Mouse (Mus musculus) forelimb bud, embryonic 11.5 days (tissue): ENCODE data around the gene Gps1.
"Not testable (repeated sequence)": the region's sequence is repeated elsewhere in the genome, so short reads cannot be mapped to it uniquely, and the experiment has no call there.

Experiments
- DNase-seq: peaks from one replicate; pipeline ENCODE4 v3.0.0-alpha.2; 2012; ENCODE audit warnings: low read depth, low spot score

The Gps1 gene

GRCm38 (mm10) chr11:120784064-120784791, at the start of gene Gps1, which contains the start of gene Rfng:
TSS of gene Gps1 (plus strand) at chr11:120784272.
TSS of gene Rfng (minus strand) at chr11:120784207.
- DNase-seq: peak; percentile 63

DNA sequence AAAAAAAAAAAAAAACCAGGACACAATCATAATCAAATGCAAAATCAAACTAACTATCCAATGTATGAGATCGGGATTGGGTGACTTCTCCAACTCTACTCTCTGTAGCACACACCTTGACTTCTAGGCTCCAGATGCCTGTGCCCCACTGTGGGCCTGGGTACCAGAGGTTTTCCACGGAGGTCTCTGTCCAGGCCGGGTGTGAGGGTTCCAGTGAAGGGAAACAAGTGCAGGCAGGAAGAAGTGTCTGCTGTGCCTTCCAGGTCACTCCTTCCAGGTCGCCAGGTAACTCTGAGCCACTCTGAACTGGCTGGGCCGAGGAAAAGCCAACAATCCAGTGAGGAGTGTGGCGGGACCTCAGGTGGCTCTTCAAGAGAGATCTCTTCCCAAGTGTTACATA, 47.6 kb upstream of the Gps1 start:
- DNase-seq: no peak

DNA sequence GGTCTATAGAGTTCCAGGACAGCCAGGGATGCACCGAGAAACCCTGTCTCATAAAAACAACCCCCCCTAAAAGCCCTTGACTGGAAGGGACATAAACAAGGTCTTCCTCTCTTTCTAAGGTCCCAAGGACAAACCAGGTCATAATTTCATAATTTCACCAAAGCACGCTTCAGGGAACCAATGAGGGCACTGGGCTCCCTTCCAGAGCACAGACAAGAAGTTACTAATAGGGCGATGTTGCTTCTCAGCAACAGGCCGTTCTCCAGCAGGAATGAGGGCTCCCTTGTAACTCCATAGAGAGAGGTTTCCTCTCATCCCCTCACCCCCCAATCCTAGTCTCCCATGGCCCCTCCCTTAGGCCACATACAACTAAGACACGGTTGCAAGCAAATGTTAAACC, 43.1 kb upstream of the Gps1 start:
- no peak for DNase-seq

DNA sequence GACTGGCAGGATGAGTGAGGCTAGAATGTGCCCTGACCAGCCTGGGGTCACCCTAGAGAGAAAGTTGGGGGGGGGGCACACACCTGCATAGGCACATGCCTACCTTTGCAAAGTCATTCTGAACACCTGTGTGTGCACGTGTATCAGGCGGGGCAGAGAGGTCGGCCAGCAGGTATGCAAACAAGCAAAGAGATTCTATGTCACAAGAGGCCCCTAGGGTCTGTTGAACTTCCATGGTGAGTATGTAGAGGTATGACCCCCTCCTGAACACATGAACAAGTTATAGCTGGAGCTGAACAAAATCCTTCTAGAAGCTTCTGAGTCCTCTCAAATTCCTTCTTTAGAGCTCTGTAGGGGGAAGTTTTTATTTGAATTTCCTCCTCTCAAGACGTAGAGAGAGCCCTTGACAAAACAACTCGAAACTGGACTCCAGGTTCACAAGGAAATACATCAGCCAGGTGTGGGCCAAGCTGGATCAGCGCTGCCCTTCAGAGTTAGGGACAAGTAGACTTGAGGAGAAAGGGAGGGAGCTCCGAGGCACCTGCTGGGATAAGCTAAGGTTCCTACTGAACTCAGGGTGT, 39.9 kb upstream of the Gps1 start:
- DNase-seq: no peak

- no peak for DNase-seq
These were observed 36.1 kb upstream of the Gps1 start for GRCm38 (mm10) chr11:120747974-120748373.

GRCm38 (mm10) chr11:120749430-120749829, 34.6 kb upstream of the Gps1 start:
- DNase-seq: no peak

DNA sequence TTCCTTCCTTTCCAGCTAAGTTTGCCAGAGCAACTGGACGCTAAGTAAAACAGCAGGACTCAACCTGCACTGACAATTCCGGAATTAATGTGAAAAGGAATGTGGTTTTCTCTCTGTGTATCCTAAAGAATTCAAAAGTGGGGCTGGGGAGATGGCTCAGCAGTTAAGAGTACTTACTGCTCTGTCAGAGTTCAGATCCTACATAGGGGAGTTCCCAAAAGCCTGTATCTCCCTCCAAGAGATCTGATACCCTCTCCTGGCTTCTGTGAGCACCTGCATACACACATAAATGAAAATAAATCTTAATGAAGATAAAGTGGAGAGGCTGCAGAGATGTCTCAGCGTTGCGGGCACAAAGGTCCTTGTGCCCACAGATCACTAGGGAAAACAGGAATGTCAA, 32.5 kb upstream of the Gps1 start:
- DNase-seq: no peak

GRCm38 (mm10) chr11:120760236-120760635, 23.8 kb upstream of the Gps1 start:
- DNase-seq: no peak

DNA sequence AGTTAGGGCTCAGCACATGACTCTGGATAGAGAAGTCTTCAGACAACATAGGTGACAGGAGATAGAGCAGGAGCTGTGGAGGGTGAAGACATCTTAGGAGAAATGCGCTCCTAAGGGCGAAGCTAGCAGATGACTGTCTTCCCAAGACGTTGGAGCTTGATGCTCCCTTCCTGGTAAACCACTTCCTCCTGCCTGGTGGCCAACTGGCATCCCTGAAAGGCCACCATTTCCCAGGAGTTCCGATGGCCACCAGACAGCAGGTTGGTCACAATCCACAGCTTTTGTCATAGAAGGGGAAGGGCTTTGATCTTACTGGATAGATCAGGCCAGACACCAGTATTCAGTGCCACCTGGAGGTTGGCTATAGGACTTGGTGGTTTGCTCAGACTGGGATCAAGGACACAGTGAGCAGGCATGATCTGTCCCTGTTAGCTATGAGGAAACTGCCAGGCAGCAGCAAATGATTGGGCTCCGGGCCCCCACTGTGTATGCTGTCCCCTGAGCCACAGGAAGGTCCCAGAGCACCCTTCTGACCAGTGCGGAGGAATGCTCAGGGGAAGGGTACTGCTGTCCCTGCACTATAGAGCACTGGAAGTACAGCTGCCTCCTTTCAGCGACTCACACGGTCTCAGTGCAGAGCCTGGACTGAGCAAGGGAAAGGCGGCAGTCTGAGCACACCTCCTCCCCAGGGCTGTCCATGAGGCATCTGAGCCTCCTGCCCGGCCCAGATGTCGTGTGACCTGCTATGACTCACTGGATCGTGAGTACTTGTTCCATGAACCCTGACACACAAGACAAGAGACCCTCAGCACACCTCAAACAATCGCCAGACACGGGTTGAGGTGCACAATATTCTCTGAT, 22.0 kb upstream of the Gps1 start:
- DNase-seq: no peak

GRCm38 (mm10) chr11:120762672-120763041, 21.4 kb upstream of the Gps1 start, which contains the start of gene Hmga1b:
TSS of gene Hmga1b (plus strand) at chr11:120762794.
- DNase-seq: not testable (repeated sequence)

GRCm38 (mm10) chr11:120763121-120763999, 20.7 kb upstream of the Gps1 start:
- not testable (repeated sequence) for DNase-seq

DNA sequence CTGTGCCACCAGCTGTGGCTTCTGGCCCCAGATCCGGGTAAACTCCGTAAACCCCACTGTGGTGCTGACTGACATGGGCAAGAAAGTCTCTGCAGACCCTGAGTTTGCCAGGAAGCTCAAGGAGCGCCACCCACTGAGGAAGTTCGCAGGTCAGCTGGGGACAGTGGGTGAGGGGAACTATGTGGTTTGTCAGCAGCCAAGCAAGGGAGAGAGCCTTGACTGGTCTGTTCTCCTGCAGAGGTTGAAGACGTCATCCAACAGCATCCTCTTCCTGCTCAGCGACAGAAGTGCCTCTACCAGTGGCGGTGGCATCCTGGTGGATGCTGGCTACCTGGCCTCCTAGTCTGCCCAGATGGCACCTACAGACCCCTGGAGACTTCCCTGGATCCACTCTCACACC, 17.0 kb upstream of the Gps1 start:
- DNase-seq: not testable (repeated sequence)

- DNase-seq: no peak
These were observed 15.9 kb upstream of the Gps1 start for GRCm38 (mm10) chr11:120768206-120768605.

GRCm38 (mm10) chr11:120772749-120773148, 11.3 kb upstream of the Gps1 start:
- no peak for DNase-seq

GRCm38 (mm10) chr11:120773463-120774190, 10.4 kb upstream of the Gps1 start:
- DNase-seq: no peak

- DNase-seq: peak; percentile 93
These were observed 8.2 kb upstream of the Gps1 start for GRCm38 (mm10) chr11:120775774-120776469.

DNA sequence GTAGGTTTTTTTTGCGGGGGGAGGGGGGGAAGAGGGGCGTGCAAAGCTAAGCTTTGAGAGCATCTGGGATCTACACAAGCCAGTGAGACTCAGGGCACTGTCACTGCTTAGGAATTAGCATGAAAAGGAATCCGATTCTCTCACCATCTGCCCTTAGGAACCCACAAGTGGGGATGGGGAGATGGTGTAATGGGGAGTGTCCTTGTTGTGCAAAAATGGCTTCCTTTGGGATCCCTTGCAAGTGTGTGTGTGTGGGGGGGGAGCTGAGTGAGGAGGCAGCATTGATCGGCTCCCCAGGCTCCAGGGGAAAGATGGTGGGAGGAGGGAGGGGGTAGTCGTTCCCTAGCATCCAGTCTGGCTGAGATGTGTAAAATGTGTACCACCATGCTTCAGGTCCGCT, 6.9 kb upstream of the Gps1 start:
- no peak for DNase-seq

DNA sequence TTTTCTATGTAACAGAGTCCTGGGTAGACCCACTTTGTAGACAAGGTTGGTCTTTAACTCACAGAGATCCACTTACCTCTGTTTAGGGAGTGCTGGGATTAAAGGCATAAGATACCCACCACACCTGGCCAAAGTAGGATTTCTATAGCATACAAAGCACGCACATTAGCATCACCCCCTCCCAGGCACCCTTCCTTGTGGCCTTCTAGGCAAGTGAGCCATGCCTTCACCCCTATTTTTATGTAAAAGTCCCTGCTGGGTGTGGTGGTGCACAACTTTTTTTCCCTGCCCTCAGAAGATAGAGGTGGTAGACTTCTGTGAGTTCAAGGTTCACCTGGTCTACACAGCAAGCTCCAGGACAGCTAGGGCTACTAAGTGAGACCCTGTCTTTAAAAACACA, 4.2 kb upstream of the Gps1 start:
- DNase-seq: no peak

DNA sequence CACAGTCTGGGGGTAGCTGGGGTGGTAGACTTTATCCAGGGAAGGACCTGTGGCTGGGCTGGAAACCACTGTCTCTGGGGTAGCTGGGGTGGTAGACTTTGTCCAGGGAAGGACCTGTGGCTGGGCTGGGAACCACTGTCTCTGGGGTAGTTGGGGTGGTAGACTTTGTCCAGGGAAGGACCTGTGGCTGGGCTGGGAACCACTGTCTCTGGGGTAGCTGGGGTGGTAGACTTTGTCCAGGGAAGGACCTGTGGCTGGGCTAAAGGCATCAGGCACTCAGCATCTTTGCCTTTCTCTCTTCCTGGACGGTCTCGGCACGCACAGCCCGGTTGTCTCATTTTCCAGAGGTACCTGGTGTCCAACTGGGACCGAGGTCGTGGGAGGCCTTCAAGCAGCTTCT, 2.7 kb upstream of the Gps1 start:
- DNase-seq: not testable (repeated sequence)

DNA sequence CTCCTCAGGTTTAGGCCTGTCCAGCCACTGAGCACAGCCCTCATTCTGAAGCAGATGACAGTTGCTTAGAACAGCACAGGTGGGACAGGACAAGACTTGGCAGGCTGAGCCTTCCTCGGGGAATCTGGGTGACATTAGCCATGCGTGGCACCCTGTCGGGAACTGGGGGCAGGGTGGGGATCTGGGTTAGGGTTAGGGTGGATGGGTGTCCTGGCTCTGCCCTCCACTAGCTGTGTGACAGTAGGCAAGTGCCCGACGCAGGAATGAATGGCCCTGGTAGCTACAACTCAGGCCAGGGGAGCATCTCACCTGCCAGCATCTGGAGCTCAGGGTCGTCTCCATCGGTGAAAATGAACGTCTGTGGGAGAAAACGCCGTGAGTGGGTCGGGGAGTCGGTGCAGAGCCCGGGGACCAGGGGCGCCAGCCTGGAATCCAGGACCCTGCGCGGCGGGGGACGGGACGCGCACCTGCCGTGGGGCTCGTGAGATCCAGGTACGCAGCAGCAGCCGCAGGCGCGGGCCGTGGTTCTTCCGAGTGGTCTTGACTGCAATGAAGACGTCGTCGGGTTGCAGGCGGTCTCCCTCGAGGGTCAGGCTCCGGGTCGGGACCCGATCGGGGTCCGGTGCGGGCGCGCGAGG, 527 bp upstream of the Gps1 start:
- DNase-seq: no peak
